Mouse (Mus musculus): ENCODE measurements around the gene Prl2a1. TPM values are rescaled to one million over a fixed set of nuclear protein-coding genes. Genes with fewer than 3 reads are reported as not detected.

Prl2a1 gene
- not detected for total RNA-seq (2023)

GRCm38 (mm10) chr13:27801354-27801753, at the start of gene Prl2a1:
TSS of gene Prl2a1 (plus strand) at chr13:27801654.

GRCm38 (mm10) chr13:27780704-27781103, 20.8 kb upstream of the Prl2a1 start, which contains the start of gene Prl7c1:
TSS of gene Prl7c1 (minus strand) at chr13:27780804.

GRCm38 (mm10) chr13:27849042-27849441, 47.6 kb downstream of the Prl2a1 start, which contains the start of gene Prl2c1:
TSS of gene Prl2c1 (plus strand) at chr13:27849342.

Other genes starting within 250 kb of the Prl2a1 start
- gene Prl8a9, start 237.0 kb upstream of the Prl2a1 start, total RNA-seq (2023), result not detected
- not detected for gene Prl8a1, start 219.5 kb upstream of the Prl2a1 start, total RNA-seq (2023)
- not detected for gene Prl7b1, start 191.1 kb upstream of the Prl2a1 start, total RNA-seq (2023)
- gene Prl7a1, start 159.2 kb upstream of the Prl2a1 start, total RNA-seq (2023), result not detected
- not detected for gene Prl7a2, start 133.6 kb upstream of the Prl2a1 start, total RNA-seq (2023)
- gene Prl7d1, start 84.9 kb upstream of the Prl2a1 start, total RNA-seq (2023), result not detected
- gene Prl7c1, start 20.9 kb upstream of the Prl2a1 start, total RNA-seq (2023), result not detected
- not detected for gene Prl2c1, start 47.7 kb downstream of the Prl2a1 start, total RNA-seq (2023)
- gene Prl4a1, start 214.6 kb downstream of the Prl2a1 start, total RNA-seq (2023), result not detected

Data from monocyte, adult 59 days (primary cell).